Mouse (Mus musculus) left cerebral cortex, postnatal 10 days (tissue): Measurements from ENCODE around the gene Rab26. TPM values are rescaled to one million over a fixed set of nuclear protein-coding genes. Genes with fewer than 3 reads are reported as not detected.

Source experiments
- DNase-seq, 2 experiments: peaks; one replicate each; pipeline ENCODE4 v3.0.0; 2021 to 2022; ENCODE audit warnings: low spot score in 2 of 2, mixed read lengths in 1 of 2; ENCODE audit errors: extremely low spot score in 1 of 2
- intact Hi-C: fragments of 180-260 bp; cut with DNase I; formaldehyde crosslinking; loops from one replicate; pipeline ENCODE4 v1.15.1; 2025
- total RNA-seq, 2 experiments: library from RNA; stranded (reverse); gene quantifications; 2 replicates each; pipeline ENCODE4 v1.2.3; 2021

Gene Rab26
- total RNA-seq, 2 experiments from 2014 or later: 22.6 to 29.8 TPM

GRCm38 (mm10) chr17:24549618-24550415 is 15.8 kb upstream of the Rab26 start, which contains the start of gene Pkd1:
TSS of gene Pkd1 (plus strand) at chr17:24549834.
- intact Hi-C loops: no loop called here
- peak; percentile 97 to 98 for DNase-seq

- intact Hi-C loops: no loop called here
- DNase-seq: peak in 1 of 2 experiments; percentile 65
Observed at GRCm38 (mm10) chr17:24548921-24549617, 15.1 kb upstream of the Rab26 start.

GRCm38 (mm10) chr17:24548435-24548834 is 14.4 kb upstream of the Rab26 start:
- intact Hi-C loops: no loop called here

GRCm38 (mm10) chr17:24546234-24546633 is 12.2 kb upstream of the Rab26 start:
- no peak for DNase-seq
- intact Hi-C loops: no loop called here

More at GRCm38 (mm10) chr17:24548435-24548834, 14.4 kb upstream of the Rab26 start:
- no peak for DNase-seq

GRCm38 (mm10) chr17:24545247-24545646 is 11.2 kb upstream of the Rab26 start:
- DNase-seq: no peak
- intact Hi-C loops: no loop called here

- intact Hi-C loops: no loop called here
- DNase-seq: no peak
Observed at GRCm38 (mm10) chr17:24544613-24545012, 10.6 kb upstream of the Rab26 start.

- no peak for DNase-seq
- intact Hi-C loops: no loop called here
Observed at GRCm38 (mm10) chr17:24540375-24540774, 6.4 kb upstream of the Rab26 start.

GRCm38 (mm10) chr17:24538950-24539349 is 4.9 kb upstream of the Rab26 start:
- DNase-seq: no peak
- intact Hi-C loops: no loop called here

- no peak for DNase-seq
- intact Hi-C loops: no loop called here
Observed at GRCm38 (mm10) chr17:24537536-24537935, 3.5 kb upstream of the Rab26 start.

- intact Hi-C loops: no loop called here
Observed at GRCm38 (mm10) chr17:24535300-24535699, 1.3 kb upstream of the Rab26 start.

GRCm38 (mm10) chr17:24533099-24533992 is 664 bp downstream of the Rab26 start:
- peak; percentile 72 to 93 for DNase-seq
- intact Hi-C loops: no loop called here

More at GRCm38 (mm10) chr17:24535300-24535699, 1.3 kb upstream of the Rab26 start:
- DNase-seq: no peak

- intact Hi-C loops: no loop called here
- no peak for DNase-seq
Observed at GRCm38 (mm10) chr17:24532045-24532444, 2.0 kb downstream of the Rab26 start.

GRCm38 (mm10) chr17:24531064-24531463 is 2.9 kb downstream of the Rab26 start:
- no peak for DNase-seq
- intact Hi-C loops: no loop called here

GRCm38 (mm10) chr17:24530361-24531050 is 3.5 kb downstream of the Rab26 start:
- intact Hi-C loops: no loop called here
- DNase-seq: no peak

- no peak for DNase-seq
- intact Hi-C loops: no loop called here
Observed at GRCm38 (mm10) chr17:24529883-24530282, 4.1 kb downstream of the Rab26 start.

- intact Hi-C loops: no loop called here
- peak in 1 of 2 experiments; percentile 71 for DNase-seq
Observed at GRCm38 (mm10) chr17:24529007-24529451, 5.0 kb downstream of the Rab26 start.

- intact Hi-C loops: no loop called here
- no peak for DNase-seq
Observed at GRCm38 (mm10) chr17:24528560-24528918, 5.5 kb downstream of the Rab26 start.

GRCm38 (mm10) chr17:24527723-24528559 is 6.1 kb downstream of the Rab26 start, which contains the start of gene Traf7:
TSS of gene Traf7 (minus strand) at chr17:24527938.
- intact Hi-C loops: no loop called here
- DNase-seq: peak; percentile 93 to 99
